Mouse (Mus musculus) kidney, adult 8-10 months (tissue): ENCODE results near the gene Cntnap5c.
"Not testable (repeated sequence)": the region's sequence is repeated elsewhere in the genome, so short reads cannot be mapped to it uniquely, and the experiment has no call there.

Experiments used
- DNase-seq, 2 experiments: peaks; one replicate each; pipeline ENCODE4 v3.0.0; 2022

Gene Cntnap5c

GRCm38 (mm10) chr17:57768622-57769610 lies at the start of gene Cntnap5c:
Gene Cntnap5c, plus strand, starts transcription at chr17:57769570.
- peak; percentile 38 to 84 for DNase-seq

- DNase-seq = no peak
Measured at GRCm38 (mm10) chr17:57742119-57742518, 27.3 kb upstream of the Cntnap5c start, which contains the start of gene Gm21834. Gene Gm21834, minus strand, starts transcription at chr17:57742219.

GRCm38 (mm10) chr17:57758033-57758432 lies 11.3 kb upstream of the Cntnap5c start:
- no peak for DNase-seq

GRCm38 (mm10) chr17:57767306-57767705 lies 2.1 kb upstream of the Cntnap5c start:
- no peak for DNase-seq

- DNase-seq = peak in 1 of 2 experiments; percentile 8
Measured at GRCm38 (mm10) chr17:57770904-57771303, 1.5 kb downstream of the Cntnap5c start.

- no peak for DNase-seq
Measured at GRCm38 (mm10) chr17:57788161-57788799, 18.9 kb downstream of the Cntnap5c start.

- no peak for DNase-seq
Measured at GRCm38 (mm10) chr17:57795408-57795807, 26.0 kb downstream of the Cntnap5c start.

GRCm38 (mm10) chr17:57796668-57797311 lies 27.4 kb downstream of the Cntnap5c start:
- DNase-seq = no peak

- no peak for DNase-seq
Measured at GRCm38 (mm10) chr17:57799414-57799985, 30.1 kb downstream of the Cntnap5c start.

- DNase-seq = no peak
Measured at GRCm38 (mm10) chr17:57801180-57801579, 31.8 kb downstream of the Cntnap5c start.

- no peak for DNase-seq
Measured at GRCm38 (mm10) chr17:57837090-57837971, 68.0 kb downstream of the Cntnap5c start.

GRCm38 (mm10) chr17:57855811-57856210 lies 86.4 kb downstream of the Cntnap5c start:
- DNase-seq = not testable (repeated sequence)

GRCm38 (mm10) chr17:57865996-57866395 lies 96.6 kb downstream of the Cntnap5c start:
- no peak for DNase-seq

GRCm38 (mm10) chr17:57887742-57888389 lies 118.5 kb downstream of the Cntnap5c start:
- DNase-seq = no peak

- no peak for DNase-seq
Measured at GRCm38 (mm10) chr17:57911770-57912293, 142.5 kb downstream of the Cntnap5c start.

- no peak for DNase-seq
Measured at GRCm38 (mm10) chr17:57984230-57984629, 214.9 kb downstream of the Cntnap5c start.

- no peak for DNase-seq
Measured at GRCm38 (mm10) chr17:57988420-57988819, 219.1 kb downstream of the Cntnap5c start.

- no peak for DNase-seq
Measured at GRCm38 (mm10) chr17:57996461-57996860, 227.1 kb downstream of the Cntnap5c start.

GRCm38 (mm10) chr17:57999080-57999479 lies 229.7 kb downstream of the Cntnap5c start:
- DNase-seq = no peak

- DNase-seq = no peak
Measured at GRCm38 (mm10) chr17:58002845-58003244, 233.5 kb downstream of the Cntnap5c start.

GRCm38 (mm10) chr17:58003322-58003721 lies 234.0 kb downstream of the Cntnap5c start:
- no peak for DNase-seq
